Mouse (Mus musculus) frontal cortex, postnatal 14 days (tissue): ENCODE measurements around the gene Lancl1.

Experiments used
- DNase-seq, 2 experiments: peaks; one replicate each; pipeline ENCODE4 v3.0.0; 2022; ENCODE audit warnings: low spot score in 2 of 2

Lancl1 gene

DNA sequence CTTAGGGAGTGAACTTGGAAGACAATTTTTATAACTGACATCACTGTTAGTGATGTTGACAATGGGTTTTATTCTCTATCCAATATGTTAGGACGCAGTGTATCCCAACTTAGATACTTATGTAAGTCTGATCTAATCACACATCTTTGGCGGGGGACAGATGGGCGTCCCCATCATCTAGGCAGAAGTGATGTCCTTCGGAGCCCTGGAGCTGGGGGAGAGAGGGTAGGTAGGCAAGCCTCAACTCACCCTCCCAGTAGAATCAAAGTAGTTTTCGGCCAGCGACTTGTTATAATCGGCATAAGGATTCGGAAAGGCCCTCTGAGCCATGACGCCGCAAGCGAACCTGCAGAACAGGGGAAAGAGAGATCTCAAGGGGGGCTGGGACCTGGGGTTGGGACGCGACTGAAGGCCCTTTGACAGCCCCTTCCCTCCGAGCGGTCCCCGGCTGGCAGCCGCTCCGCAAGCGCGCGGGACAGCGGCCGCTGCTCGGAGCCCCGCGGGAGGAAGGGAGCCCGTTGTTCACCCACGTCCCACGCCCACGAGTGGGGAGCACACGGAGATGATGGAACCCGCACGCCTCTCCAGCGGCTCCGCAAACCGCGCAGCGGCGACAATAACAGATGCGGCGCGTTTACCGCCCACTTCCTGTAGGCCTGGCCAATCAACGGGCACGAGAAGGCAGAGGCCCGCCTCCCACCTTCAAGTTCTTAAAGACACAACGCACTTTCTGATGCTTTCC, at the start of gene Lancl1:
Lancl1 (minus strand) TSS at position 627 of the 742 bp plus-strand sequence.
- peak; percentile 89 for DNase-seq

DNA sequence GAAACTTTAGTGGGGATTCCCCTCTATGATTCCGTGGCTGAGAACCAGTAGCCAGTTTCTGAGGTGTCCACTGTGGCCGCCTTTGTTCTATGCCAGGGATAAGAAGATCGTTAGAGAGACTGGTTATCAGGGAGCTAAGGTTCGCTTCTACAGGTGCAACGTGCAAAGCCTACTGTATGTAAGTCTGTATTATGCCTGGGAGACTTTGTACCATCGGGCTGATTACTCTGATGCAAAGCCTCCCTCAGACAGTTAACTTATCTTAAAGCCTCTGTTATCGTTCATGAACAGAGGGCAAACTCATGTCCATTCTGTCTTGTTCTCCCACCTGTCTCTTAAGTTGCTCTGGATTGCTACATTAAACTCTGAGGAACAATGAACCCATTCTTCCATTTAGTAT, 40.5 kb upstream of the Lancl1 start:
- no peak for DNase-seq

DNA sequence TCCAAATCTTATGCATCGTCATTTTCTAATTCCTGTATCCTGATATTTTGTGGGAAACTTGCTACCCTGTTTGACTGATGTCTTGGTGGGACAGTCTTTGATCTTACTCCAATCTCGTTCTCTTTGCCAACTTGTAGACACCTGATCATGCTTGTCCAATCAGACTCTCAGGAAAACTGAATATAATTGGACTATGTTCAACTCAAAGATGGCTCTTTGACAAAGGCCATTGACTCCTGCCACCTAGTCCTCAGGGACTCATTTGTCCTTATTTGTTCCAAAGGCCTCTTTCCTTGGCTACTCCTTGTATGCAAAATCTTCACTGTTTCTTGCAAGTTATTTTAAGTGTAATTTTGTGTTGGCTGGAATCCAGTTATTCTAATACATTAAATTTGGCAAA, 40.0 kb upstream of the Lancl1 start:
- no peak for DNase-seq

DNA sequence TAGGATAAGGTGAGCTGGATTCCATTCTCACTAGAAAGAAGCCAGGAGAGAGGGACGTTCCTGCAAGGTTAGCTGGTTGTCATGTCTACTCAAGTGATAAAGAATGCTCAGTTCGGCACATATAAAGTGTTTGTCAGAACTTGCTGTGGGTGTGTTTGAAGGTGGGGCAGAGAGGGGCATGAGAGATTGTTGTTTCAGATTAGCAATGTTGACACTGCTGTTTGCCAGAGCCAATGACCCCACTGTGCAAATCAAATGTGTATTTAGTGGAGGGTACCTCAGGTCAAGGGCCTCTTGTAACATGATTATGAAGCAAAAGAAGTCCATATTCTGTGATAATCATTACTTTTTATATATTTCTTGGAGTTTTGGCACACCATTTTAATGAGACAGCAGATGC, 39.1 kb upstream of the Lancl1 start:
- no peak for DNase-seq

DNA sequence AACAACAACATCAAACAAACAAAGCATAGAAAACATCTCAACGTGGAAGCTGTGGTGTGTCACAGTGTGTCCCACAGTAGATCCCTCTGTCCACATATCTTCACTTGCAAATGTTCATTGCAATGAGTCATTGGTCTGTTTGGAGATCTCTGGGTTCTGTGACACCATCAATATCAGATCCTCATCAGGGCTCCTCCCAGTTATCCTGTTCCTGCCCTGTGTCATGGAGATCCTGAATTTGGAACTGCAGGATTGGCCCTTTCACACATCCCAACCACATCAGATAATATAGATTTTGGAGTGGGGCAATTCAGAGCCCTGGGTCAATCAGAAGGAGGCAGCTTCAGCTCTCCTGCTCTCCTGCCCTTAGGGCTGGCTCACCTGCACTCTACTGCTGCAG, 28.9 kb upstream of the Lancl1 start:
- no peak for DNase-seq

DNA sequence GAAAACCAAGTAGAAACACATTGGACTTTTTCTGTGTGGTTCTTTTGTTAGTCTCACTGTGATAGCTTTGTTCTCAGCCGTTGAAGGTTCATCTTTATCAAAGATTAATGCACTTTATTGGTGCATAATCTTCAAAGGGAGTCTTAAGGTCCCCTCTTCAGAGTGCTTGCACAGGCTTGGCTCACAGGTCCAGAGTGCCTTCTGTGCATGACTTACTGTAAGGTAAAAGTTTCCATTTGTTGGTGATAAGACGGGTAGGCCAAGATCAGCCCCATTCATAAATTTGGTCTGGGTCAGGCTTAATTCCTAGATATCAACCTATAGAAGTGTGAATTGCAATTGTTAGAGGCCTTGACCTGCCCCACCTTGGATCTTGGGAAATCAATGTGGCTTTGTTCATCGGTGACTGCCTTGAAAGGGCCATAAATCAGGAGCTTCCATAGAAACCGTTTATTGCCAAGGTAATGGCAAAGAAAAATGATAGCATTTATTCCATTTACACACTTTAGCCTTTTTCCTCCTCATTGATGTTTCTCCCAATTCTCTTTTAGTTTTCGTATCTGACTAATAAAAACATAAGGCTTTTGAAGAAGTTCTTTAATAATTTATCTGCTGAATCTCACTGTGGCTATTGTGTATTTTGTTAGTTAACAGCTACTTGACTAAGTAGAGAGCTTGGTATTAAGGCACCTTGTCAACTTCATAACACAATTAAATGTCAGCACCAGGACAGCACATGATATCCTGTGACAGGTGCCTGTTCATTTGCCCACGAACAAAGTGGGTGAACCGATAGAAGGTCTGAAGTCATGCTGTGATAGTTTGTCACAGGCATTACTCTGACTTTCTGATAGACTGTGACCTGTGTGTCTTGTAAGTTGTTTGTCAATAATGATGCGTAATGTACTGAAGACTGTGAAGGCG, 26.9 kb upstream of the Lancl1 start:
- DNase-seq, result no peak

DNA sequence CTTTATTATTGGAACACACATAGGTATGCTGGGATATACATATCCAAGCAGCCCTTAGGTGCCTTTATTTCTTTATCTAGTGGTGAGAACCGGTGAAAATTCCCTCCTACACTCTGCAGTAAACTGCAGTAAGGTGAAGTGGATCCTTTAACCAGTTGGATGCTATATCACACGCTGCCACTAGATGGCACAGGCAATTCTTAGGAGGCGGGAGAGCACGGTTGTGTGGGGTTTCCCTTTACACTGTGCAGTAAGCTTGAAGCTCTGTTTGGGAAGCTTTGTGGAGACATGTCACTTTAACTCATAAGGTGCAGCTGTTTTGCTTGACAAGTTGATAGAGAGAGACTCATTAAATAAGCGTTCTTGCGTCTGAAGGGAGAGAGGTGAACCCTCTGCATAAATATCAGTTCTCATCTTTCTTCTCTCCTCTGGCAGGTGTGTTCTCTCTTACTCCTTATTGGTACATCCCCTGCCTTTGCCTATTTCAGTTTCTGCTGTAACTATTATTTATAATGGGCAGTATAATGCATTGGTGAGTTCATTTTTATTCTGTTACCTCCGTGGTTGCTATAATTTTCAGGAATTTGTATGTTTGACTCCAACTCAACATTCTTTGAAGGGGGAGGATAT, 22.9 kb upstream of the Lancl1 start:
- DNase-seq, result peak; percentile 47 to 79

DNA sequence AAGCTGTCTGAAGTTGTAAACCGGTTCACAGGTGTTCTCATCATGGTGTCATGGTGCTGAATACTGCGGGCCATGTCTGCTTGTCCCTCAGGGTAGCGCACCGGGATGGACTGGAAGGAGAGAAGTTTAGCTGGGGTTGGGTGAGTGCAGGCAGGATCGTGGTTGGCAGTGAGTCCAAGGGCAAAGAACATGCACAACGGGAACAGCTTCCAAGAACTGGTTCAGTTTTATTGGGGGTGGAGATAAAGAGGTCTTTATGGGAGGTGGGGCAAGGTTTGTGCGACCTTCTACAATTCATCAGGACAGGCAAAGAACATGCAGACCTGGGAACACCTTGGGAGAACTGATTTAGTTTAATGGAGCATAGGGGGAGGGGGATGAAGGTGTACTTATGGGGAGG, 17.1 kb upstream of the Lancl1 start:
- no peak for DNase-seq

DNA sequence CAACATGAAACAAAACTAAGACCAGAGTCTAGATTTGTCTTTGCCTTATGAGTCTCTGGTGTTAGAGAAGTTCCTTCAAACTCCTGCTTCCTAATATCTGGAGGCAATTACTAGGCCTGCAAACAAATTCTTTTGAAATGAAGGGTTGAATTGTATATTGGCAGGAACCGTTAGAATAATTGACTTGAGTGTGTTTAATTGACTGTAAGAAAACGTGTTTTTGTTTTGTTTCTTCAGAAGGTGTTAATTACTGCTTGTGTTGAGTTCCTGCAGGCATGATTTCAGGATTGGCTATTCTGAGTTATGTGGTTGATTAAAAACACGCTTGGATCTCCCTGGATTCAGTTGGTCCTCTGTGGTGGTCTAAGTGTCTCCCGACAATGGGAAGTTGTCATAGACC, 14.0 kb upstream of the Lancl1 start:
- no peak for DNase-seq

DNA sequence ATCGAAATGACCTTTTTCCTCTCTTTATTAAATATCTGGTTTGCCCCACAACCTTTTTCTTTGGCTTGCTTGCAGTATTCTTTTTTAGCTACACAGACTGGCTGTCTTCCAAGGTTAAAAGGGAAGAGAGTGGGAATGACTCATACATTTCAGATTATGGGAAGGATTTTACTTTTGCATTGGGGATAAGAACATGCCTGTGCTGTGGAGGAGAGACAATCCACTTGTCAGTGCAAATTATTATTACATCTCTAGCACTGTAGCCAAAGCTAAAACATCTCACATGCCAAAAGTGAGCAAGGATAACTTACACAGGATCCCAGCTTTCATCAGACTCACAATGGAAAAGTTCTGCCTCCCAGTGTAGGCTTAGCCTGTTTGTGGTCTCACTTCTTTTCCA, 10.9 kb upstream of the Lancl1 start:
- no peak for DNase-seq

DNA sequence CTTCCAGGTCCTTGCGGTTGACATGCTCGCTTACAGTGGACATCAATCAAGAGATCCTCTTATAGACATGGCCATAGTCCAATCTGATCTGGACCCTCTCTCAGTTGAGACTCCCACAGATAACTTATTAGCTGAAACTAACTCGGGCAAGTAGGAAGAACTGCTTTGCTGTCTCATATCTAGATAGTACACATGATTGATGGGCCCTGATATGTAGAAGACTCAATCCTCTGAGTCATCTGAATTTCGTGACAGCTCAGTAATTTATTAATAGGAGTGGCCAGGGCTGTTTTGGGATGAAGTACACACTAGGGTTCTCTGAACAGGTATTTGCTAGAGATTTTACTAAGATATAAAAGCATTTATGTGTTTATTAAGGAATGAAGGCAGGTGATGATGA, 10.0 kb upstream of the Lancl1 start:
- no peak for DNase-seq

DNA sequence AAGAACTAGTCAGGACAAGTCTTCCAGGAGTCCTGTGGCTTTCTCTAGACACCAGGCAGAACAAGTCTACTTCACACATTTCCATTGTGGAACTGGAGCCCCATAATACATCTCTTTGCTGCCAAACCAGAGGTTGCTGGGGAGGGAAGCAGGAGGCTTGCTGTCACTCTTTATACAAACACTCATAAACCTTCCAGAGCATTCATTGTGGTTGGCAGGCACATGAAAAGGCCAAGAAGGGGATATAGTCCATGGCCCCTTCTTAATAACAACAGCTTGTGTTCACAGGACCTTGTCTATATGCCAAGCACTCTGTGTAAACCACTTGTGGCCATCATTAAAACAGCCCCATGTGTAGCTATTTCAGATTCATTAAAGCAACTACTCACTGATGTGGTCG, 6.4 kb upstream of the Lancl1 start:
- no peak for DNase-seq

DNA sequence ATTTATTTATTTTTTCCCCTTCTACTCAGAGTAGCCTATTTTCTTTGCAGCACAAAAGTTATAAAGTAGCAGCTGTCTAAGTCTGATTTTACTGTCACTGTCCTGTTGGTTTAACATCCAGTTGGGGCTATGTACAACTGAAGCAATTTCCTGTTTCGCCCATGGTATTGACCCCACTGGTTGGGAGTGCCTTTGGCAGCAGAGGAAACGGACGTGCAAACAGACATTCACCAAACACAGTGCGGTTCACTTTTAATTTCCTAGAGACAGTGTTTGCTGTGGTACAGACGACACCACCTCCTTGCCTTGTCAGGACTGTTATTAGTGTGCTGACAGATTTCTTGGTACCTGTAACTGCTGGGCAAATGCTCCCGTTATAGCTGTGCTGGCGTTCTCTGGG, 3.9 kb upstream of the Lancl1 start:
- no peak for DNase-seq

DNA sequence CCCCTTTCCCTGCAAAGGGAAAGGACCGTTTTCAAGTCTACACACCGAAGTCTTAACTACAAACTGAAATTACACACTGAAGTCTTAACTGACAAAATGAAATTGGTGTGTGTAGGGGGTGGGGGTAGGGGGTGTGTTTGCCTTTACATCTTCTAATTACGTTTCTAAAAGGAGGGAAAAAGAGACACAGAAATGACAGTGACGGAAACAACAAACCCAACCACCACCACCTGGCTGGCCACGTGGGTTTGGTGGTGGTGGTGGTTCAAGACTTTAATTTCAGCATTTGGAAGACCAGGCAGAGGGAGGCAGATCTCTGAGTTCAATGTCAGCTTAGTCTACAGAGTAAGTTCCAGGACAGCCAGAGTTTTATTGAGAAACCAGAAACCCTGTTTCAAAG, 411 bp upstream of the Lancl1 start:
- no peak for DNase-seq

DNA sequence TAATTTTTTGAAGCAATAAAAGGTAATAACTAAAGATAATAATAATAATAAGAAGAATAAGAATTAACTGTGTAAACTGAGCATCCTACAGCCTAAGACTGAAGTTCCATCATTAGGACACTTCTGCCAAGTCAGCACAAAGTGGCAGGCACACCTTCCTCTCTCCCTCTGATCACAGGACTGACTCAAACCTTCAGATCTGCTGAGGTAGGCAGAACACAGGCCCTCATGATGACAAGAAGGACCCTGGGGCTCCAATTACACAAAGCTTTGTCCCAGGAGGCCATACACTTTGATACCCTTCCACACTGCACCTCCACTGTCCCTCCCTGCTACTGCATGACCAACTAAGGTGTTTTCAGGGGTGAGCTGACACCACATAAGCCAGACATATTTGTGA, 1.5 kb downstream of the Lancl1 start:
- no peak for DNase-seq

DNA sequence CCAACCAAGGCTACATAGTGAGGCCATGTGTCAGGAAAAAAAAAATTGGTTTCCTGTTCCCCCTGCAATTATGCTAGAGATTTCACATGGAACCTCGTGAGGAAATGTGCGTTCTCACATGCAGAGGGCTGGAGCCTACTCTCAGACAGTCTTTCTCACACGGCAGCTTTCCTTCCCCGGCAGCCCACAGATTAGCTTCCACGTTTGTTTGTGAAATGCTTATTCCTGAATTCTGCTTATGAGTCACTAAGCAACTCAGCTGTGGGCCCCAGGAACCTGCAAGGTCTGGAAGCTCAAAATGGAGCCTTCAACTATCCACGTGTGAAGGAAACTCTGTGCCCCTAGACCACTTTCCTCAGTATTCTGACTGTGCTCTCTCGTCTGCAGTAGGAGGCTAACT, 5.4 kb downstream of the Lancl1 start:
- DNase-seq, result no peak

DNA sequence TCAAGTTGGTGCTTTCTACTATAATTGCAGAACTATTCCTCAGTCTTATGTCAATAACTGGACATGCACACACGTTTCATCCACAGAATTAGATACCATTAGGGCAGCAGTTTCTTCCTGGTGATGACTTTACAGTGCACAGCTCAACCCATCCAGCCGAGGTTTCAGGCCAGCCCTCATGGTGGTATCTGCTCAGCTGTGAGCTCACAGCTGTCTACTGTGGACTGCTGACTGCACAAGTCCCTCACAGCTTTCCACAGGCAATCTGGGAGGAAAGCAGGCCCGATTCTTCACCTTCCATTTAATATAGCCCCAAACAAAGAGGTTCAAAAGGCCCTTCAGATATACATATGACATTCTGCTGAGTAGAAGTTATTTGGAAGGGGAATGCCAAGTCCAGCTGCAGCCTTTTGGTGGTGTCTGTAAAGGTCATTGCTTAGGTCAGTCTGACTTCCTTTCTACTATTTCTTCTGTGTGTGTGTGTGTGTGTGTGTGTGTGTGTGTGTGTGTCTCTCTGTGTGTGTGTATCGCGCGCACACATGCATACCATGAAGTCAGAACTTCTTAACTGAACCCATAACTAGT, 11.7 kb downstream of the Lancl1 start:
- no peak for DNase-seq

DNA sequence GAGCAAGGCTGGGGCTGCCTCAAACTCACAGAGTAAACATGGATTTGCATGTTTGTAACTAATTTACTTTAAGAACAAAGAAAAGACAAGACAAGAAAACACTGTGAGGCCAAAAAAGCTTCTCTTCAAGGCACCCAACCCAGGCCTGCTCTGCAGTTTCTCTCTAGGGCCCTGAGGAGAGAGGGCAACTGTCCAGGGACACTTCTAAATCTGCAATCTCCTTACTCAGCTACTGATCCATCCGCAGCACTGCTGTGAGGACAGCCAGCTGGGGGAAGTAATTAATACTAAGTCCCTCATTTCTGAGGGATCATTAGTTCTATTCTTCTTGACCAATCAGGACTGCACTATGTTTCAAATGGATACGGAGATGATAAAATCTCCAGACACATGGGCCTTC, 12.5 kb downstream of the Lancl1 start:
- DNase-seq, result no peak

DNA sequence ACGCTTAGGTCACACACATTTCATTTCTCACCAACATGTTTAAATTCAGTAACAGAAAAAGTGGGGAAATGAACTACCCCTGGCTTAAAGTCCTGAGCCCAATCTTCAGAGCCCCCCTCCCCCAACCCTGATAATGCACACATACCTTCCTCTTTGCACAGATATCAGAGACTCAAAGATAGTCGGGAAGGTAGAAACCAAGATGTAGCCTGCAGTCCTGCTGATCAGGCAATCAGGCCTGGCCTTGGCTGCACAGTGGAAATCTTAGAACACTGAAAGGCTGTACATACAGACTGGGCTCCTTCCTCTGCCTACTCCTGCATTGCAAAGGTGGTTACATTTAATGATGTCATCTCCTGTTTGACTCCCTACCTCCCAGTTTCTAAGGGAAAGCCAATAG, 15.9 kb downstream of the Lancl1 start:
- DNase-seq, result no peak

DNA sequence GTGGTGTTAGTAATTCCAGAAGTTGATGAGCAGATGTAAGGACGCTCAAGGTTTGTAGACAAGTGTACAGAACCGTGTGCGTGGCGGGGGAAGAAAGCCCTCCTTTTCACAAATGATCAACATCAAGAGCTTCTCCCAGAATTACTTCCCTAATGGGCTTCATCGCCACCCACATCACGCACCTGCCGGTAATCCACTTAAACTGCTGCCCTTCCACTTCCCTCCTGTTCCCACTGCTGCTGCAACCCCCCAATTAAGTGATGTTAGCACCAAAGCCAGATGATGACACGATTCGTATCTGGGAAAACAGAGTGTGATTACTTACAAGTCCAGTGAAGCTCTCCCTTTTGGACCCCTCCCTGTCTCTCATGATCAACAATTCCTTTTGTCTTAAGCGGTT, 16.6 kb downstream of the Lancl1 start:
- DNase-seq, result no peak

DNA sequence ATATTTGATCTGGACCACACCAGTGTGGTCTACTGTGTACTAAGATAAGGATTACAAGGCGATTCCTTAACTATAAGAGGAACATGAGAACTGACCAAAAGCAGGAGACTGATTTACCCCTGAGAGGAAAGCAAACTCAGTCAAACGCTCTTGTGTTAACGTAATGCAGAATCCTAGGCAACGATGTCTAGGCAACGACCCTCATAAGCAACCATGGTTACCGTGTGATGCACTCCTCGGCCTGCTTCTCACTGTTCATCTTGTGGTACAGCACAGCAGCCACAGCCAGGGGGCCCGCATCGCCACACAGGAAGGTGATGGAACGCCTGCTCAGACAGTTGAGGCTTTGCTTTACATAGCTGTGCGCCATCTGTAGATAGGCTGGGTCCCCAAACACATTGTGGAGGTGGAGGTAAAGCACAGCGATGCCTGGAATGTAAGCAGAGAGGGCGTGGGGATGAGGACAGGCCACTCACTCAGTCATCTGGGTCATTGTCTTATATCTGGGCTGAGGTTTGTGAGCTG, 18.0 kb downstream of the Lancl1 start:
- no peak for DNase-seq
